ENCODE assay signal across 10 mouse cellular contexts in genomic region chr1:184822678-184823077, GRCm38 (mm10). TPM values are rescaled to one million over a fixed set of nuclear protein-coding genes. Genes with fewer than 3 reads are reported as not detected.
A peak's percentile ranks its signal among the peaks of the same experiment; 100 is the strongest.
DNase-seq lines count a peak whose midpoint lies in the region; ATAC-seq and TF ChIP-seq lines count a peak whose summit lies in the region.
"Had no signal": no experiment of that assay in that cellular context is flagged by ENCODE, and none has a peak within 500 bp of the region (broad histone marks: within the 10 kb centered on the region; RNA-seq: fewer than 3 reads in every experiment).

No protein-coding gene starts in this region.

- peaks cover 29% of the 10 kb centered on the region for H3K36me3 ChIP-seq in heart, embryonic 10.5 days
- H3K36me3 ChIP-seq in CH12.LX (replicated peaks in 1 of 2; ENCODE audit: control insufficient read depth in 1 of 2, insufficient read depth in 1 of 2, low read length in 1 of 2), result peaks cover 21 to 61% of the 10 kb centered on the region in 2 experiments
- peaks cover 21% of the 10 kb centered on the region for H3K36me3 ChIP-seq in embryonic facial prominence, embryonic 10.5 days (replicated peaks)
- no peaks in the 10 kb centered on the region for H3K36me3 ChIP-seq in neural tube, embryonic 14.5 days (ENCODE audit: control insufficient read depth, insufficient read depth, low read length)

- 0 out of 2 replicates have a peak overlapping the region, but pooled peaks have one; percentile 6 for H3K27ac ChIP-seq in heart, embryonic 10.5 days
- no peak overlapping the region for H3K27ac ChIP-seq in CH12.LX (ENCODE audit: insufficient read depth, low read depth)
- peak overlapping the region; percentile 35; the same call in 1 of the 2 replicates for H3K27ac ChIP-seq in embryonic facial prominence, embryonic 10.5 days (replicated peaks)
- H3K27ac ChIP-seq in layer of hippocampus, adult 2 months, result no peak overlapping the region
- H3K27ac ChIP-seq in neural tube, embryonic 14.5 days (ENCODE audit: low read depth, low read length), result peak overlapping the region; percentile 16; the same call in 1 of the 2 replicates
- H3K27ac ChIP-seq: lung, embryonic 15.5 days; stomach, embryonic 15.5 days had no signal

- no peaks in the 10 kb centered on the region for H3K79me2 ChIP-seq in CH12.LX (replicated peaks; ENCODE audit: control insufficient read depth, extremely low read depth, insufficient read depth, poor library complexity, severe bottlenecking)

- in situ Hi-C loops in CH12.LX (cut with MboI; ENCODE audit: low pct_ligation_motif_present, low pct_unique_long_range_greater_than_20kb, low sequenced_read_pairs), result no loop called here

- TF ChIP-seq POLR2A in CH12.LX (IDR thresholded peaks at IDR 0.05; ENCODE audit: low read depth, low read length), result no peak

- peak overlapping the region; percentile 24; the same call in 1 of the 2 replicates for H3K4me3 ChIP-seq in heart, embryonic 10.5 days
- no peak overlapping the region for H3K4me3 ChIP-seq in CH12.LX (replicated peaks in 1 of 3; ENCODE audit: low read depth in 2 of 3, low read length in 2 of 3, poor library complexity in 1 of 3)
- H3K4me3 ChIP-seq in embryonic facial prominence, embryonic 10.5 days, result peak overlapping the region; percentile 36; the same call in 1 of the 2 replicates
- H3K4me3 ChIP-seq in layer of hippocampus, adult 2 months, result peak overlapping the region; percentile 47
- H3K4me3 ChIP-seq in neural tube, embryonic 14.5 days (ENCODE audit: low read depth, low read length), result no peak overlapping the region
- H3K4me3 ChIP-seq: lung, embryonic 15.5 days; stomach, embryonic 15.5 days had no signal

- DNase-seq in heart, embryonic 10.5 days (ENCODE audit: low spot score), result no peak
- no peak for DNase-seq in heart, postnatal 36 days
- DNase-seq in CH12.LX (ENCODE audit: extremely low read depth), result no peak
- peak; percentile 69 for DNase-seq in embryonic facial prominence, embryonic 10.5 days (ENCODE audit: low spot score)
- DNase-seq in layer of hippocampus, adult 2 months (ENCODE audit: low spot score in 2 of 2), result peak; percentile 28 to 29
- DNase-seq in thymus, postnatal 36 days, result no peak

- intact Hi-C loops in heart, postnatal 36 days (cut with DNase I), result loop anchor here (10.0 kb wide), 1 partner anchor 788 kb away; the partner anchor contains the start of gene 1700056E22Rik

- H3K4me2 ChIP-seq in CH12.LX (ENCODE audit: insufficient read depth, low read depth, poor library complexity, severe bottlenecking), result no peak overlapping the region
- peak overlapping the region; percentile 38 for H3K4me2 ChIP-seq in neural tube, embryonic 14.5 days (ENCODE audit: low read depth, low read length)
- H3K4me2 ChIP-seq: lung, embryonic 15.5 days; stomach, embryonic 15.5 days had no signal

- peak; percentile 80 for ATAC-seq in neural tube, embryonic 14.5 days (ENCODE audit: low read depth)
- ATAC-seq in granulocyte monocyte progenitor cell, adult 5-6 weeks (replicated peaks; ENCODE audit: poor library complexity, severe bottlenecking), result no peak

- dilution Hi-C loops in CH12.LX (cut with MboI; ENCODE audit: extremely low pct_ligation_motif_present, extremely low pct_unique_long_range_greater_than_20kb, low sequenced_read_pairs), result no loop called here

- whole genome bisulfite sequencing in heart, embryonic 10.5 days, result 21% methylated on average over 11 of the region's 11 CpGs
- WGBS in embryonic facial prominence, embryonic 10.5 days, result 11% methylated on average over 11 of the region's 11 CpGs
- 9% methylated on average over 11 of the region's 11 CpGs for WGBS in neural tube, embryonic 14.5 days

- H3K4me1 ChIP-seq in heart, embryonic 10.5 days, result peaks cover 15% of the 10 kb centered on the region
- peaks cover 6 to 15% of the 10 kb centered on the region in 2 experiments for H3K4me1 ChIP-seq in CH12.LX (ENCODE audit: control insufficient read depth in 1 of 2, insufficient read depth in 2 of 2)
- peaks cover 25% of the 10 kb centered on the region for H3K4me1 ChIP-seq in embryonic facial prominence, embryonic 10.5 days
- no peaks in the 10 kb centered on the region for H3K4me1 ChIP-seq in neural tube, embryonic 14.5 days (ENCODE audit: control insufficient read depth, insufficient read depth, low read length)

- TF ChIP-seq EP300 in CH12.LX (IDR thresholded peaks at IDR 0.05; ENCODE audit: low read length), result no peak

- H3K27me3 ChIP-seq in heart, embryonic 10.5 days (ENCODE audit: insufficient read depth, poor library complexity, severe bottlenecking), result 0 out of 2 replicates have a peak, but pooled peaks cover 9% of the 10 kb centered on the region
- no peaks in the 10 kb centered on the region for H3K27me3 ChIP-seq in CH12.LX (replicated peaks)
- peaks cover 4% of the 10 kb centered on the region; the same call in 1 of the 2 replicates for H3K27me3 ChIP-seq in embryonic facial prominence, embryonic 10.5 days (replicated peaks; ENCODE audit: low read depth, poor library complexity, severe bottlenecking)
- H3K27me3 ChIP-seq in neural tube, embryonic 14.5 days (ENCODE audit: control insufficient read depth, insufficient read depth, low read length), result no peaks in the 10 kb centered on the region
- H3K27me3 ChIP-seq: lung, embryonic 15.5 days; stomach, embryonic 15.5 days had no signal

- TF ChIP-seq RAD21 in CH12.LX (IDR thresholded peaks at IDR 0.05; ENCODE audit: low read depth, low read length), result no peak

- H3K9me3 ChIP-seq in heart, embryonic 10.5 days, result no peaks in the 10 kb centered on the region
- no peaks in the 10 kb centered on the region for H3K9me3 ChIP-seq in CH12.LX (replicated peaks; ENCODE audit: low read length)
- no peaks in the 10 kb centered on the region for H3K9me3 ChIP-seq in embryonic facial prominence, embryonic 10.5 days
- H3K9me3 ChIP-seq in neural tube, embryonic 14.5 days (ENCODE audit: control insufficient read depth, low read length), result no peaks in the 10 kb centered on the region
- H3K9me3 ChIP-seq: lung, embryonic 15.5 days; stomach, embryonic 15.5 days had no signal

- no peak for TF ChIP-seq CTCF in CH12.LX (conservative IDR thresholded peaks at IDR 0.05 in 1 of 2, IDR thresholded peaks at IDR 0.05 in 1 of 2; ENCODE audit: low read depth in 2 of 2, low read length in 2 of 2)
- TF ChIP-seq CTCF in layer of hippocampus, adult 2 months (conservative IDR thresholded peaks at IDR 0.05), result no peak

- no peak overlapping the region for H3K9ac ChIP-seq in CH12.LX (ENCODE audit: insufficient read depth, low read depth)
- no peak overlapping the region for H3K9ac ChIP-seq in neural tube, embryonic 14.5 days (replicated peaks; ENCODE audit: low read depth, low read length)
- H3K9ac ChIP-seq: lung, embryonic 15.5 days; stomach, embryonic 15.5 days had no signal

TF ChIP-seq in CH12.LX, 34 proteins besides CTCF, POLR2A, EP300 and RAD21:
- peak; percentile 78 for TF ChIP-seq MAFK (IDR thresholded peaks at IDR 0.05; ENCODE audit: insufficient replicate concordance, low read length)
- no peak for TF ChIP-seq GABPA (IDR thresholded peaks at IDR 0.05; ENCODE audit: insufficient replicate concordance, low read depth, low read length)
- no peak for TF ChIP-seq JUND (conservative IDR thresholded peaks at IDR 0.05; ENCODE audit: low read depth, low read length)
- TF ChIP-seq SIN3A (IDR thresholded peaks at IDR 0.05; ENCODE audit: low read length), result no peak

RNA-seq across cellular contexts. Expression of gene Marc1, which starts 11.6 kb away (rescaled TPM):
- 0.21 and 0.70 TPM in 2 replicates for polyA plus RNA-seq in heart, embryonic 10.5 days (2016; fragmentation: Nextera tagmentation; extraction: Ambion mirVana)
- total RNA-seq in heart, postnatal 36 days (2021), result not detected
- not detected in 2 replicates for total RNA-seq in CH12.LX (2012; rRNA removed)
- not detected in 2 replicates for total RNA-seq in CH12.LX (2014; rRNA removed)
- not detected in 2 replicates for polyA plus RNA-seq in CH12.LX (2012; ENCODE audit: insufficient read length, low read depth)
- 0.07 TPM in 1 of 2 replicates, not detected in the other for polyA plus RNA-seq in embryonic facial prominence, embryonic 10.5 days (2016; fragmentation: Nextera tagmentation; extraction: Ambion mirVana)
- total RNA-seq in layer of hippocampus, adult 2 months (2021), result under 1 TPM in 1 of 2 experiments, not detected in 1; 0.28 TPM
- 0.21 TPM in 1 of 2 replicates, not detected in the other for polyA plus RNA-seq in neural tube, embryonic 14.5 days (2014; fragmentation: Nextera tagmentation; extraction: Ambion mirVana)
- not detected in 2 replicates for total RNA-seq in granulocyte monocyte progenitor cell, adult 5-6 weeks (2014; fragmentation: Nextera tagmentation)
- total RNA-seq in granulocyte monocyte progenitor cell, adult 5-6 weeks (2017), result 0.26 TPM in 1 of 2 replicates, not detected in the other

RNA-seq across cellular contexts. Expression of gene Marc2, which starts 23.6 kb away (rescaled TPM):
- polyA plus RNA-seq in heart, embryonic 10.5 days (2016; fragmentation: Nextera tagmentation; extraction: Ambion mirVana), result 72.9 and 98.6 TPM in 2 replicates
- 100 to 1,000 TPM; 127 to 136 TPM for total RNA-seq in heart, postnatal 36 days (2021)
- total RNA-seq in CH12.LX (2012; rRNA removed), result 49.7 and 55.0 TPM in 2 replicates
- 54.8 and 63.5 TPM in 2 replicates for total RNA-seq in CH12.LX (2014; rRNA removed)
- 129 and 155 TPM in 2 replicates for polyA plus RNA-seq in CH12.LX (2012; ENCODE audit: insufficient read length, low read depth)
- polyA plus RNA-seq in embryonic facial prominence, embryonic 10.5 days (2016; fragmentation: Nextera tagmentation; extraction: Ambion mirVana), result 78.9 and 82.0 TPM in 2 replicates
- 100 to 1,000 TPM; 103 to 120 TPM for total RNA-seq in layer of hippocampus, adult 2 months (2021)
- polyA plus RNA-seq in neural tube, embryonic 14.5 days (2014; fragmentation: Nextera tagmentation; extraction: Ambion mirVana), result 108 and 125 TPM in 2 replicates
- total RNA-seq in granulocyte monocyte progenitor cell, adult 5-6 weeks (2014; fragmentation: Nextera tagmentation), result 188 and 207 TPM in 2 replicates
- total RNA-seq in granulocyte monocyte progenitor cell, adult 5-6 weeks (2017), result 65.2 and 82.6 TPM in 2 replicates

Comparison
In these comparisons a context has a peak if more than half of its experiments do, and no peak if none do; other contexts are left out.
1. DNase-seq: peak in embryonic facial prominence, embryonic 10.5 days (single experiment) and layer of hippocampus, adult 2 months (2 of 2); none in heart, embryonic 10.5 days (single experiment), heart, postnatal 36 days (0 of 2), CH12.LX (single experiment) and thymus, postnatal 36 days (0 of 2).
2. H3K27ac ChIP-seq: peak in heart, embryonic 10.5 days (single experiment), embryonic facial prominence, embryonic 10.5 days (single experiment) and neural tube, embryonic 14.5 days (single experiment); none in CH12.LX (single experiment) and layer of hippocampus, adult 2 months (single experiment).
3. H3K4me3 ChIP-seq: peak in heart, embryonic 10.5 days (single experiment), embryonic facial prominence, embryonic 10.5 days (single experiment) and layer of hippocampus, adult 2 months (single experiment); none in CH12.LX (0 of 3) and neural tube, embryonic 14.5 days (single experiment).